Mouse (Mus musculus): ENCODE measurements at regions not wholly inside any gene's neighbourhood (a gene's known extent, or its start where the extent isn't known, plus 50 kb on each side); places are given as distances from the start of the nearest gene placed in this dataset.
"Not testable (repeated sequence)": the region's sequence is repeated elsewhere in the genome, so short reads cannot be mapped to it uniquely, and the experiment has no call there.

GRCm38 (mm10) chr2:171101180-171101579, 369.6 kb downstream of the Dok5 start:
- peak; percentile 63; the same call in 1 of the 2 replicates for ATAC-seq (ENCODE audit: low FRiP score, low TSS enrichment)
- WGBS, result 47% methylated on average over 1 of the region's 1 CpGs

GRCm38 (mm10) chr2:171120033-171120802, 388.6 kb downstream of the Dok5 start:
- not testable (repeated sequence) for H3K9ac ChIP-seq (replicated peaks; ENCODE audit: low read length); H3K27ac ChIP-seq (ENCODE audit: low read length); H3K4me2 ChIP-seq (replicated peaks; ENCODE audit: low read depth, low read length); H3K36me3 ChIP-seq (ENCODE audit: insufficient read depth, low read length); H3K4me1 ChIP-seq (ENCODE audit: insufficient read depth, low read length); H3K4me3 ChIP-seq (ENCODE audit: low read length); H3K27me3 ChIP-seq (ENCODE audit: insufficient read depth, low read length); H3K9me3 ChIP-seq (ENCODE audit: low read length); ATAC-seq (ENCODE audit: low FRiP score, low TSS enrichment)
- 92% methylated on average over 13 of the region's 19 CpGs for WGBS

More at GRCm38 (mm10) chr2:171101180-171101579, 369.6 kb downstream of the Dok5 start:
- H3K27me3 ChIP-seq (ENCODE audit: insufficient read depth, low read length), result no peaks in the 10 kb centered on the region
- no peaks in the 10 kb centered on the region for H3K4me1 ChIP-seq (ENCODE audit: insufficient read depth, low read length)
- no peak overlapping the region for H3K9ac ChIP-seq (replicated peaks; ENCODE audit: low read length)
- no peak overlapping the region for H3K27ac ChIP-seq (ENCODE audit: low read length)
- no peak overlapping the region for H3K4me3 ChIP-seq (ENCODE audit: low read length)
- no peaks in the 10 kb centered on the region for H3K36me3 ChIP-seq (ENCODE audit: insufficient read depth, low read length)
- no peak overlapping the region for H3K4me2 ChIP-seq (replicated peaks; ENCODE audit: low read depth, low read length)
- no peaks in the 10 kb centered on the region for H3K9me3 ChIP-seq (ENCODE audit: low read length)

- Histone ChIP-seq H3K27me3 (ENCODE audit: insufficient read depth, low read length) (no peaks in the 10 kb centered on the region), H3K9me3 (ENCODE audit: low read length) (peaks cover 11% of the 10 kb centered on the region), H3K36me3 (ENCODE audit: insufficient read depth, low read length) (no peaks in the 10 kb centered on the region), H3K4me1 (ENCODE audit: insufficient read depth, low read length) (no peaks in the 10 kb centered on the region), H3K4me2 (replicated peaks; ENCODE audit: low read depth, low read length) (no peak overlapping the region), H3K27ac (ENCODE audit: low read length) (no peak overlapping the region), H3K9ac (replicated peaks; ENCODE audit: low read length) (no peak overlapping the region), H3K4me3 (ENCODE audit: low read length) (no peak overlapping the region)
- ATAC-seq (ENCODE audit: low FRiP score, low TSS enrichment), result no peak
- 91% methylated on average over 4 of the region's 4 CpGs for WGBS
These were observed 403.2 kb downstream of the Dok5 start for GRCm38 (mm10) chr2:171134794-171135193.

Measured in kidney, embryonic 16.5 days (tissue).